Comparison of ENCODE assay signal across 10 mouse cellular contexts in genomic region chr6:12350753-12351152, GRCm38 (mm10).
DNase-seq lines count a peak whose midpoint lies in the region; ATAC-seq and TF ChIP-seq lines count a peak whose summit lies in the region.
"Had no signal": no experiment of that assay in that cellular context is flagged by ENCODE, and none has a peak within 500 bp of the region (broad histone marks: within the 10 kb centered on the region; RNA-seq: fewer than 3 reads in every experiment).

No protein-coding gene starts in this region.

- no peaks in the 10 kb centered on the region for H3K27me3 ChIP-seq in kidney, postnatal 0 days (ENCODE audit: insufficient read depth, low read length)
- no peaks in the 10 kb centered on the region for H3K27me3 ChIP-seq in E14TG2a.4 (ENCODE audit: insufficient read depth, low read length)
- no peaks in the 10 kb centered on the region for H3K27me3 ChIP-seq in neural tube, embryonic 15.5 days (replicated peaks)
- H3K27me3 ChIP-seq: megakaryocyte, embryonic 14.5 days; stomach, embryonic 15.5 days had no signal

- peak; percentile 71 for DNase-seq in kidney, postnatal 0 days (ENCODE audit: low spot score)
- no peak for DNase-seq in kidney, adult 8-10 months
- peak; percentile 72 for DNase-seq in brain, adult 2 months (ENCODE audit: low read depth, low spot score)
- peak; percentile 19 for DNase-seq in lung, postnatal 10 days
- DNase-seq: adrenal gland, adult 8-10 months had no signal

- H3K36me3 ChIP-seq in kidney, postnatal 0 days (ENCODE audit: insufficient read depth, low read length) = no peaks in the 10 kb centered on the region
- H3K36me3 ChIP-seq in E14TG2a.4 (ENCODE audit: insufficient read depth, low read length) = no peaks in the 10 kb centered on the region
- H3K36me3 ChIP-seq in neural tube, embryonic 15.5 days = no peaks in the 10 kb centered on the region
- H3K36me3 ChIP-seq: stomach, embryonic 15.5 days had no signal

- no peak overlapping the region for H3K4me2 ChIP-seq in kidney, postnatal 0 days (ENCODE audit: low read length)
- H3K4me2 ChIP-seq in neural tube, embryonic 15.5 days = no peak overlapping the region
- H3K4me2 ChIP-seq: stomach, embryonic 15.5 days had no signal

- no peak overlapping the region for H3K9ac ChIP-seq in kidney, postnatal 0 days (ENCODE audit: low read depth, low read length)
- no peak overlapping the region for H3K9ac ChIP-seq in neural tube, embryonic 15.5 days (replicated peaks)
- H3K9ac ChIP-seq: stomach, embryonic 15.5 days had no signal

- peak; percentile 65 for TF ChIP-seq CTCF in kidney, postnatal 0 days (IDR thresholded peaks at IDR 0.05; ENCODE audit: low read depth)
- 0 out of 2 replicates have a peak, but pooled peaks have one; percentile 8 for TF ChIP-seq CTCF in E14TG2a.4 (conservative IDR thresholded peaks at IDR 0.05; ENCODE audit: low read length)

- no peaks in the 10 kb centered on the region for H3K4me1 ChIP-seq in kidney, postnatal 0 days (replicated peaks; ENCODE audit: insufficient read depth, low read length)
- H3K4me1 ChIP-seq in E14TG2a.4 (replicated peaks; ENCODE audit: low read depth, low read length) = no peaks in the 10 kb centered on the region
- no peaks in the 10 kb centered on the region for H3K4me1 ChIP-seq in neural tube, embryonic 15.5 days
- H3K4me1 ChIP-seq: megakaryocyte, embryonic 14.5 days; stomach, embryonic 15.5 days had no signal

- no peak overlapping the region for H3K27ac ChIP-seq in kidney, postnatal 0 days
- H3K27ac ChIP-seq in neural tube, embryonic 15.5 days (replicated peaks) = no peak overlapping the region
- H3K27ac ChIP-seq: stomach, embryonic 15.5 days had no signal

- 46% methylated on average over 5 of the region's 5 CpGs for WGBS in kidney, postnatal 0 days
- WGBS in neural tube, embryonic 15.5 days = 40% methylated on average over 5 of the region's 5 CpGs

- no peaks in the 10 kb centered on the region for H3K9me3 ChIP-seq in kidney, postnatal 0 days (replicated peaks; ENCODE audit: low read length)
- no peaks in the 10 kb centered on the region for H3K9me3 ChIP-seq in E14TG2a.4 (ENCODE audit: low read length)
- H3K9me3 ChIP-seq in neural tube, embryonic 15.5 days (replicated peaks) = no peaks in the 10 kb centered on the region
- H3K9me3 ChIP-seq: megakaryocyte, embryonic 14.5 days; stomach, embryonic 15.5 days had no signal

- H3K4me3 ChIP-seq in kidney, postnatal 0 days (replicated peaks; ENCODE audit: low read depth, low read length) = no peak overlapping the region
- no peak overlapping the region for H3K4me3 ChIP-seq in E14TG2a.4 (replicated peaks; ENCODE audit: low read length)
- no peak overlapping the region for H3K4me3 ChIP-seq in neural tube, embryonic 15.5 days (replicated peaks)
- H3K4me3 ChIP-seq: megakaryocyte, embryonic 14.5 days; stomach, embryonic 15.5 days had no signal

- no peak for ATAC-seq in kidney, postnatal 0 days (replicated peaks; ENCODE audit: low FRiP score, low read depth)
- ATAC-seq in neural tube, embryonic 15.5 days (ENCODE audit: low FRiP score) = no peak
- ATAC-seq in megakaryocyte-erythroid progenitor cell, adult 5-6 weeks (replicated peaks; ENCODE audit: low FRiP score, low TSS enrichment, poor library complexity, severe bottlenecking) = no peak

Comparison
In these comparisons a context has a peak if more than half of its experiments do, and no peak if none do; other contexts are left out.
1. DNase-seq: peak in kidney, postnatal 0 days (single experiment), brain, adult 2 months (single experiment) and lung, postnatal 10 days (single experiment); none in kidney, adult 8-10 months (0 of 2).